Mouse (Mus musculus) liver, embryonic 13.5 days (tissue): Measurements from ENCODE around the gene Gucy2g. TPM values are rescaled to one million over a fixed set of nuclear protein-coding genes. Genes with fewer than 3 reads are reported as not detected.
"Not testable (repeated sequence)": the region's sequence is repeated elsewhere in the genome, so short reads cannot be mapped to it uniquely, and the experiment has no call there.

Experiments
- ATAC-seq: fragments of 200-750 bp; cut with Nextera tagmentation; 2 replicates; pipeline ENCODE4 v1.8.0; 2017; ENCODE audit warnings: low read depth, mild to moderate bottlenecking, moderate number of reproducible peaks, moderate library complexity
- DNase-seq: peaks from one replicate; pipeline ENCODE4 v3.0.0; 2022
- H3K27ac ChIP-seq: fragments of 300-500 bp; sonication (generic); 2 replicates; pipeline ENCODE4 v1.5.1; 2015; ENCODE audit warnings: moderate library complexity, mild to moderate bottlenecking, inconsistent platforms
- H3K27me3 ChIP-seq: fragments of 300-500 bp; sonication (generic); 2 replicates; pipeline ENCODE4 v1.6.1; 2015; ENCODE audit warnings: mild to moderate bottlenecking, inconsistent platforms
- H3K36me3 ChIP-seq: fragments of 300-500 bp; sonication (generic); 2 replicates; pipeline ENCODE4 v1.6.1; 2015; ENCODE audit warnings: mild to moderate bottlenecking, inconsistent platforms
- H3K4me1 ChIP-seq: fragments of 300-500 bp; sonication (generic); replicated peaks from 2 replicates; pipeline ENCODE4 v1.6.1; 2015; ENCODE audit warnings: inconsistent platforms
- H3K4me2 ChIP-seq: fragments of 300-500 bp; sonication (generic); 2 replicates; pipeline ENCODE4 v1.6.1; 2015; ENCODE audit warnings: inconsistent platforms, mild to moderate bottlenecking, moderate library complexity
- H3K4me3 ChIP-seq: fragments of 300-500 bp; sonication (generic); replicated peaks from 2 replicates; pipeline ENCODE4 v1.5.1; 2015; ENCODE audit warnings: mild to moderate bottlenecking, inconsistent platforms
- H3K9ac ChIP-seq: fragments of 300-500 bp; sonication (generic); 2 replicates; pipeline ENCODE4 v1.6.1; 2015; ENCODE audit warnings: mild to moderate bottlenecking, inconsistent platforms
- H3K9me3 ChIP-seq: fragments of 300-500 bp; sonication (generic); replicated peaks from 2 replicates; pipeline ENCODE4 v1.6.1; 2016; ENCODE audit warnings: inconsistent platforms
- WGBS: fragments of 180-500 bp; shearing (Covaris S2); methylation state at CpG from one replicate; pipeline ENCODE4 v1.1.7; 2015; ENCODE audit not compliant: insufficient replicate concordance; 5-methylcytosine and 5-hydroxymethylcytosine counted together
- microRNA-seq: library from miRNA; unstranded; fragments of <30 nt; microRNA quantifications from one replicate; pipeline ENCODE4, GENCODE M21; 2016
- polyA plus RNA-seq: library from polyadenylated mRNA; unstranded; fragments of >200 nt; fragmentation: Nextera tagmentation; extraction: Ambion mirVana; gene quantifications from 2 replicates; pipeline ENCODE4 v1.2.1, GENCODE M21; 2015

Gene Gucy2g
- polyA plus RNA-seq, 1 experiment from 2014 or later = not detected

- Histone ChIP-seq H3K4me1 (peaks cover 5% of the 10 kb centered on the region; the same call in 1 of the 2 replicates), H3K4me2 (no peak overlapping the region), H3K4me3 (no peak overlapping the region), H3K27me3 (no peaks in the 10 kb centered on the region), H3K9me3 (no peaks in the 10 kb centered on the region), H3K9ac (no peak overlapping the region), H3K36me3 (no peaks in the 10 kb centered on the region), H3K27ac (no peak overlapping the region)
- WGBS = 26% methylated on average over 1 of the region's 1 CpGs
- ATAC-seq = no peak
- no peak for DNase-seq
These were observed 76.9 kb downstream of the Gucy2g start for GRCm38 (mm10) chr19:55164162-55164561.

DNA sequence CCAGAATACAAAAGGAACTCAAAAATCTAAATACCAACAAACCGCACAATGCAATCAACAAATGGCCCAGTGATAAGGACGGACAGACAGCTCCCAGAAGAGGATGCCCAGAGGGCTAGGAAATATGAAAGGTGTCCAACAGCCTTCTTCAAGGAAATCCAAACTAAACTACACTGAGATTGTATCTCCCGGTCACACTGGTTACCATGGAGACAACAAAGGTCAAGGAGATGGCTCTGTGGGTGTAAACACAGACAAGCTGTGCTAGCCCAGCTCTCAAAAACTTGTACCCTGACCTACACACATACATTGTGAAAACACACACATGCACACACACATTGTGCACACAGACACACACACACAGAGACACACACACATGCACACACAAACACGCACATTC, 78.8 kb downstream of the Gucy2g start:
- Histone ChIP-seq H3K4me3 (no peak overlapping the region), H3K9ac (no peak overlapping the region), H3K4me1 (peaks cover 5% of the 10 kb centered on the region; the same call in 1 of the 2 replicates), H3K27me3 (no peaks in the 10 kb centered on the region), H3K9me3 (no peaks in the 10 kb centered on the region), H3K36me3 (no peaks in the 10 kb centered on the region), H3K4me2 (no peak overlapping the region), H3K27ac (no peak overlapping the region)
- DNase-seq (no peak), ATAC-seq (no peak)
- WGBS = 69% methylated on average over 4 of the region's 4 CpGs

DNA sequence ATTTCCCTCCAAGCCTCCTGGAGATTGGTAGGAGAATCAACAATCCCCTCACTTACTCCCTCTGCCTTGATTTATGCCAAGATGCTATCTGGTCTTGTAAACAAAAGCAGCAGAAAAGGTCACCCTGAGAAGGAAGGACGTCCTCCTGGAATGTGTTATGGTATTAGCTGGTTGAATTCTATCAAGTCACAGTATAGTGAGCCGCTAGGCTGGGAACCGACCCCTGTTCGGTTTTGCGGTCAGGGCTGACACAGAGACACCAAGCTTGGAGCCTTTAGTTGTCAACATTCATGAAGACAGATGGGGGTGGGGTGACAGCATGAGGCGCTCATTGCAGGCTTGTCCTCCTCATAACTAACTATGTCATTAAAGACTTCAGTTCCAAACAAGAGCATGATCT, 81.2 kb downstream of the Gucy2g start:
- no peak overlapping the region for H3K27ac ChIP-seq
- 59% methylated on average over 6 of the region's 6 CpGs for WGBS
- H3K9ac ChIP-seq = no peak overlapping the region
- no peak for DNase-seq
- no peaks in the 10 kb centered on the region for H3K36me3 ChIP-seq
- H3K4me2 ChIP-seq = no peak overlapping the region
- no peak for ATAC-seq
- no peaks in the 10 kb centered on the region for H3K27me3 ChIP-seq
- H3K9me3 ChIP-seq = no peaks in the 10 kb centered on the region
- no peak overlapping the region for H3K4me3 ChIP-seq
- no peaks in the 10 kb centered on the region for H3K4me1 ChIP-seq

- 72% methylated on average over 8 of the region's 8 CpGs for WGBS
- Histone ChIP-seq H3K27ac (no peak overlapping the region), H3K9ac (no peak overlapping the region), H3K4me3 (no peak overlapping the region), H3K4me2 (no peak overlapping the region), H3K27me3 (no peaks in the 10 kb centered on the region), H3K36me3 (no peaks in the 10 kb centered on the region), H3K9me3 (no peaks in the 10 kb centered on the region), H3K4me1 (no peaks in the 10 kb centered on the region)
- ATAC-seq (no peak), DNase-seq (no peak)
These were observed 82.4 kb downstream of the Gucy2g start for GRCm38 (mm10) chr19:55158606-55159005.

GRCm38 (mm10) chr19:55157029-55157428, 84.0 kb downstream of the Gucy2g start:
- Histone ChIP-seq H3K4me3 (no peak overlapping the region), H3K27ac (no peak overlapping the region), H3K27me3 (no peaks in the 10 kb centered on the region), H3K36me3 (no peaks in the 10 kb centered on the region), H3K4me2 (no peak overlapping the region), H3K9ac (no peak overlapping the region), H3K9me3 (no peaks in the 10 kb centered on the region), H3K4me1 (no peaks in the 10 kb centered on the region)
- ATAC-seq = no peak
- no peak for DNase-seq
- WGBS = 62% methylated on average over 7 of the region's 7 CpGs

GRCm38 (mm10) chr19:55152983-55153382, 88.1 kb downstream of the Gucy2g start:
- WGBS = 69% methylated on average over 6 of the region's 6 CpGs
- Histone ChIP-seq H3K9ac (no peak overlapping the region), H3K9me3 (no peaks in the 10 kb centered on the region), H3K4me2 (no peak overlapping the region), H3K4me1 (no peaks in the 10 kb centered on the region), H3K4me3 (no peak overlapping the region), H3K27ac (no peak overlapping the region), H3K36me3 (no peaks in the 10 kb centered on the region), H3K27me3 (no peaks in the 10 kb centered on the region)
- DNase-seq (no peak), ATAC-seq (no peak)

- H3K9ac ChIP-seq, H3K4me1 ChIP-seq, H3K27ac ChIP-seq, H3K9me3 ChIP-seq, ATAC-seq, H3K4me2 ChIP-seq, H3K27me3 ChIP-seq, H3K4me3 ChIP-seq, DNase-seq, H3K36me3 ChIP-seq: not testable (repeated sequence)
- 42% methylated on average over 5 of the region's 6 CpGs for WGBS
These were observed 88.8 kb downstream of the Gucy2g start for GRCm38 (mm10) chr19:55152274-55152673.

- DNase-seq (no peak), ATAC-seq (no peak)
- Histone ChIP-seq H3K4me1 (peaks cover 8% of the 10 kb centered on the region; the same call in 1 of the 2 replicates), H3K9ac (no peak overlapping the region), H3K36me3 (no peaks in the 10 kb centered on the region), H3K4me2 (no peak overlapping the region), H3K27me3 (no peaks in the 10 kb centered on the region), H3K9me3 (no peaks in the 10 kb centered on the region), H3K27ac (no peak overlapping the region), H3K4me3 (no peak overlapping the region)
- 64% methylated on average over 6 of the region's 6 CpGs for WGBS
These were observed 91.4 kb downstream of the Gucy2g start for GRCm38 (mm10) chr19:55149646-55150045.

- H3K9me3 ChIP-seq = no peaks in the 10 kb centered on the region
- ATAC-seq (no peak), DNase-seq (no peak)
- H3K4me2 ChIP-seq = no peak overlapping the region
- H3K36me3 ChIP-seq = no peaks in the 10 kb centered on the region
- H3K27me3 ChIP-seq = no peaks in the 10 kb centered on the region
- no peak overlapping the region for H3K27ac ChIP-seq
- peaks cover 13% of the 10 kb centered on the region; the same call in 1 of the 2 replicates for H3K4me1 ChIP-seq
- H3K4me3 ChIP-seq = no peak overlapping the region
- 62% methylated on average over 6 of the region's 6 CpGs for WGBS
- H3K9ac ChIP-seq = no peak overlapping the region
These were observed 92.9 kb downstream of the Gucy2g start for GRCm38 (mm10) chr19:55148109-55148508.

Small RNA genes within 50 kb of the gene (microRNA-seq; reads per million reads assigned to microRNA genes)
- 2.9 reads per million, percentile 3 among the genes with 10 or more reads in this experiment for gene Mir6715

Other genes starting within 250 kb of the Gucy2g start
- 16.6 and 21.5 TPM in 2 replicates for gene Gpam, start 114.0 kb downstream of the Gucy2g start, polyA plus RNA-seq
- not detected in 2 replicates for gene Tectb, start 60.5 kb downstream of the Gucy2g start, polyA plus RNA-seq
- gene Acsl5, start 10.7 kb upstream of the Gucy2g start, polyA plus RNA-seq = 116 and 134 TPM in 2 replicates
- 64.9 and 74.9 TPM in 2 replicates for gene Zdhhc6, start 74.8 kb upstream of the Gucy2g start, polyA plus RNA-seq
- gene Vti1a, start 75.1 kb upstream of the Gucy2g start, polyA plus RNA-seq = 16.7 and 18.2 TPM in 2 replicates